Mouse (Mus musculus): Measurements from ENCODE around the gene Has1. TPM values are rescaled to one million over a fixed set of nuclear protein-coding genes. Genes with fewer than 3 reads are reported as not detected.

The Has1 gene
- not detected for polyA plus RNA-seq (2017; shearing (Covaris generic))

DNA sequence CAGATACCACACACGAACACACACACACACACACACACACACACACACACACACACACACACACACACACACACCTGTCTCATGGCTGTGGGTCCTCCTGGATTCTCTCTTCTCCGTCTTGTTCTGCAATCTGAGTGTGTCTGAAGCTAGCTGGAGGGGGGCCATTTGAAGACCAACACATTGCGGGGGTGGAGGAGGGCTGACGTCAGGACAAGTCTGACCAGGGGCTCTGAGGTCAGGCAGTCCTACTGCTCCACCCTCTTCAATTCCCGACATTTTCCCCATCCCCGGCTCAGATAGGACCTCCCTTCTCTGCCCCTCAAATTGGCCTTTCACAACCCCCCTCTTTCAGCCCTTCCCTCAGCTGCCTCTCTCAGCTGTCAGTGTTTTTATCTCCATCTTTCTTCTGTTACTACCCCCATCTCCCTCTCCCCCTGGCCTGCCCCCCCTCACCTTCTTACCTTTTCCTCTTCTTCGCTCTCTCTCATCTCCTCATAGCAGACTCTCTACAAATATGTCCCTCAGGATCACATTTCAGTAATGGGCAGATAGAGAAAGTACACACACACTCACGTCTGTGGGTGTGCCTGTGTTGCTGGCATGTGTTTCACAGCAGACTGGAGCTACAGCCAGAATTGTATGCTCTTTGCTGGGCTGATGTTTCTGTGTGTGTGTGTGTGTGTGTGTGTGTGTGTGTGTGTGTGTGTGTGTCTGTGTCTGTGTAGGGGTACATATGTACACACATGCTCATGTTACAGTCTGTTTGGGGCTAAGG, at the start of gene Has1:
Gene Has1 (minus strand): TSS at position 142 of the 775 bp plus-strand sequence.

DNA sequence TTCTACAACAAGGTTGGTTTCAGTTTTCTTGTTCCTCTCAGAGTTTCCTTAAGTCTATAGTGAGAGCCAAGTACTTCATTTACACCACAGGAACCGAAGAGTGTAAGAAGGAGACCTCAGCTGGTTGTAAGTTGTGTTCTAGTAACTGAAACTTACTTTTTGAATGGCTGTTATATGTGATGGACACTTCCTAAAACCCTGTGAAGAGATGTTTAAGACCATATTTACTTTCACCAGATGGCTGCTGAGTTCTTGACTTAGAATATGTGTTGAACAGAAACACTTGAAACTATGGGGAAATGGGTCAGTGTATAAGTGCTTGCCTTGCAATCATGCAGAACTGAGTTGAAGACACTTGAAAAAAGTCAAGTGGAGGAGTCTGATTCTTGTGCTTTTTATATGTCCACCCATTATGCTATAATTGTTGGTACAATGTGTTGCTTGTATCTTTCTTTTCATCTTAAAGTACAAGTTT, 32.8 kb upstream of the Has1 start, which contains the start of the genes Fpr2 and Fpr3:
Gene Fpr2 (plus strand): TSS at position 51 of the 475 bp plus-strand sequence.
Gene Fpr3 (plus strand): TSS at position 79 of the 475 bp plus-strand sequence.

DNA sequence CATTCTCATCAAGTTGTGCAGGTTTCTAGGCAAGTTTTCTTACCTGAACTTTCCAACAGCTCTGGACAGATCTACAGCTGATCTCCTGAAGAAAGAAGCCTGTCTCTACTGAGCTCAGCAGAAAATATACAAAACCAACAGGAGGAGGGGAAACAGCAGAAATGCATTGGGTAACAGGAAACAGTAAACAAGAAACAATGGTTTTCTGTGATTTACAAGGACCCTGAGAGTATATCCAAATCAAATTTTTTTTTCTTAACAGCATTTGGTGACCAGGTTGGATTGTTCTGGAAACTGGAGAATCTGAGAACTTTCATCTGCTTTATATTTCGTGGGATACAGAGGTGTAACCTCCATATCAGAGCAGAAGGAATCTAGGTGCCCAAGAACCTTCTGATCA, 28.8 kb upstream of the Has1 start, which contains the start of gene Fpr1:
Gene Fpr1 (minus strand): TSS at position 101 of the 400 bp plus-strand sequence.

DNA sequence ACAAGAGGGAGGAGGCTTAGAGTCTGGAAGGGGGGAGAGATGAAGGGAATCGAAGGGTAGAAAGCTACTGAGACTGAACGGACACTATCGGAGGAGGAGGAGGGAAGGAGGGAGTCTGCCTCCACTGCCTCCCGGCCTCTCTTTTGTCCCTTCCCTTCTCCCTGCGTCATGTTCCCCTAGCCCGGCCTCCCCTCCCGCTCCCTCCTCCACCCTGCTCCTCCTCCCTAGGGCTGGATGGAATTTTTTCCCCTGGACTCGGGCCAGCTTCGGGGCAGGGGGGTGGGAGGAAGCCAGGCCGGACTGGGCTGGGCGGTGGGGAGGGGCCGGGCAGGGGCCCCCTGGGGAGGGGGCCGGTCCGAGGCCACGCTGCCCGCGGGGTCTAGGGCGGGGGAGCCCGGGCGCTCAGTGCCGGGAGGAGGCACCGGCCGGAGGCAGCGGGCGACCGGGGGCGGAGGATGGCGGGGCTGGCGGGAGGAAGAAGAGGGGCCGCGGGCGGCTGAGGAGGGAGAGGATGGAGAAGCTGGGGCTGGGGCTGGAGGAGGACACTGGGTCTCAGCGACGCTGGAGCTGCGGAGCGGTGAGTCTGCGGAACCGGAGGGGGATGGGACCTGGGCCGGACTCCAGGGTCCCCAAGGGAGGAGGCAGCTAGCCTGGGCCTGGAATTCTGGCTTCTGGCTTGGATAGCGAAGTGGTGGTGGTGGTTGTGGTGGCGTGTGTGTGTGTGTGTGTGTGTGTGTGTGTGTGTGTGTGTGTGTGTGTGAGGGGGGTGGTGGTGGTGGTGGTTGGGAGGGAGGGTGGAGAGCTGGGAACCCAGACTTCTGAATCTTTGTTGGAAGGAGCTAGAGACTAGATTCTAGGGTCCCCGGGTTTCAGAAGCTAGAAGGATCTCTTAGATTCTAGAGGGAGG, 28.0 kb downstream of the Has1 start, which contains the start of gene Spaca6:
Gene Spaca6 (plus strand): TSS at position 408 of the 907 bp plus-strand sequence.

Other genes with a start within 250 kb of the Has1 start
- 63.3 TPM for gene Lnpep, start 230.2 kb downstream of the Has1 start, polyA plus RNA-seq (2017; shearing (Covaris generic))
- not detected for gene Vmn2r90, start 151.5 kb downstream of the Has1 start, polyA plus RNA-seq (2017; shearing (Covaris generic))
- 3.5 TPM for gene Spaca6, start 28.0 kb downstream of the Has1 start, polyA plus RNA-seq (2017; shearing (Covaris generic))
- gene Fpr1, start 28.7 kb upstream of the Has1 start, polyA plus RNA-seq (2017; shearing (Covaris generic)), result not detected
- not detected for gene Fpr2, start 32.6 kb upstream of the Has1 start, polyA plus RNA-seq (2017; shearing (Covaris generic))
- gene Fpr3, start 32.6 kb upstream of the Has1 start, polyA plus RNA-seq (2017; shearing (Covaris generic)), result not detected
- gene Fpr-rs4, start 166.5 kb upstream of the Has1 start, polyA plus RNA-seq (2017; shearing (Covaris generic)), result not detected
- gene Vmn2r124, start 194.2 kb upstream of the Has1 start, polyA plus RNA-seq (2017; shearing (Covaris generic)), result not detected
- not detected for gene Vmn2r91, start 229.8 kb upstream of the Has1 start, polyA plus RNA-seq (2017; shearing (Covaris generic))